Mouse (Mus musculus): ENCODE measurements around the gene Acpp.

The Acpp gene

DNA sequence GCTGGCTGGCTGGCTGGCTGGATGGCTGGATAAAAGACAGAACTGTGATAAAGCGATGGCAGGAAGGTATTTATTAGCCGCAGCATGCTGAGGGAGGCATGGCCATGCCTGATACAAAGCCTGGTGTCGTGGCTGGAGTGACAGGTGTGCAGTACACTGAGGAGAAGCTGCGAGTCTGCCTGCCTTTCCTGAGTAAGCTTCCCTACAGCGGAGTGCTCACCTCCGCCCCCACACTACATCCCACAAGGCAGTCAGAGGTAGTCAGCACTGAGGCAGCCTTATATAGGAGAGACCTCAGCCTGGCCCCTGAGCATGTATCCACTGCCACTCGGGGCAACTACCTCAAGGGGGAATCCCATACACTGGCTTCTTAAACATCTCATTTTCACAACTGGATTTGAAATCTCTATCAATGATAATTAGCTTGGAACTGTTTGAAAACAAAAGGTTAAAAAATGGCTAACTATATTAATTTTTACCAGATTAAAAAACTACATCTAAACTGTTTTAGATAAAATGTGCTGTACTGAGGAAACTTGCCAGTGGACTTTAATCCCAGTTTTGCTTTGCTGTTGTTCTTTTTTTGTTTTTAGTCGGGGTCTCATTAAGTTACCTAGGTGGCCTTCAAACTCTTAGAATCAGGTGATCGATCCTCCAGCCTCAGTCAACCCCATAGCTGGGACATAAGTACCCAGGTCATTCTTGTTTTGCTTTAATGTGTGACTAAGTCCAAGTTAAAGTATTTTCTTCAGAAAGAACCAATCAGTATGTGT is 83.0 kb downstream of the Acpp start:
- DNase-seq (ENCODE audit: extremely low read depth, low read depth, low spot score) = no peak

DNA sequence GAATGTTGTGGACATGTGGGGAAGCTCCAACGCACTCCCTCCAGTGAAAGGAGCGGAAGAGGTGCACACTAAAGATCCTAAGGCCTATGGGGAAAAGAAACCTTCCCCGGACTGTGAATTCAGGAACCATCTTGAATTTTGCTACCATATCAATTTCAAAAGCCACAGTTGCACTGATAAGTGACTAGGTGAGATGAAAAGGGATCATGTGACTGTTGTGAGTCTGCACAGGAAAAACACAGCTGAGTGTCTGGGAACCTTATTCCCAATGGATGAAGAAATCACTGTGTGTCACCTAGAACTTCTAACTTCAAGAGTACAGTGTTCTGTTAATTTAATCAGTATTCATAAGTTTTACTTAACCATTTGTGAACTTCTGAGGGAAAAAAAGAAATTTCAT is 84.9 kb downstream of the Acpp start:
- no peak for DNase-seq (ENCODE audit: extremely low read depth, low read depth, low spot score)

DNA sequence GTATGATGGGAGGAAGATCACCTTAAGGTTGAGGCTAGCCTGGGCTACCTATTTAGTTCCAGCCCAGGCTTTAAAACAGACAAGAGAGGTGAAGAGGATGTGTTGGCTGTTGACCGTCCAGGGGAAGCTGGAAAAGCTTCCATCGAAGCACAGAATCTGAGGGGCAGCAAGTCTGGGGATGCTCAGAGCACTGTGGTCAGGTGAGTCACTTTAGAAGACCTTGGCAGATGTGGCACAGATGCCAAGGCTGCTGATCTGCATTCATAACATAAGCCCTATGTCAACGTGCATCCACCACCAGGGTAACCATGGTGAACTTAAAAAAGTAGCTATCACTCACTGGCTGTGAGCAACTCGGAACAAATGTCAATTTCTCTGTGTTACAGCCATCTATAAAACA is 85.9 kb downstream of the Acpp start:
- no peak for DNase-seq (ENCODE audit: extremely low read depth, low read depth, low spot score)

DNA sequence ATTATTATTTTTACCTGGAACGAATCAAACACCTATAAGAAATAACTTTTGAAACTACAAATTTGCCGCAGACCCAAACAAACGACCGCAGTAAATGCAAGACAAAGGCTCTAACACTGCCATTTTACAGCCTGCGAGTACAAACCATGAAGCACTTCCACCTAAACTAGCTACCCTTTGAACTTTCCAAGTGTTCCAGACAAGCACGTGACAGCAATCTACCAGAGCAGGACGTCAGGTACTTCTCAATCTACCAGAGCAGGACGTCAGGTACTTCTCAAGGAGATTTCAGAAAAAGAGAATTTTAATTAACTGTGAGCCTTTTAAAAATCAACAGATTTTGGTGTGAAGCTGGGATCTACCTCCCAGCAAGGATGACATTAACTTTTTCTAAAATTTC is 86.4 kb downstream of the Acpp start:
- DNase-seq (ENCODE audit: extremely low read depth, low read depth, low spot score) = no peak

DNA sequence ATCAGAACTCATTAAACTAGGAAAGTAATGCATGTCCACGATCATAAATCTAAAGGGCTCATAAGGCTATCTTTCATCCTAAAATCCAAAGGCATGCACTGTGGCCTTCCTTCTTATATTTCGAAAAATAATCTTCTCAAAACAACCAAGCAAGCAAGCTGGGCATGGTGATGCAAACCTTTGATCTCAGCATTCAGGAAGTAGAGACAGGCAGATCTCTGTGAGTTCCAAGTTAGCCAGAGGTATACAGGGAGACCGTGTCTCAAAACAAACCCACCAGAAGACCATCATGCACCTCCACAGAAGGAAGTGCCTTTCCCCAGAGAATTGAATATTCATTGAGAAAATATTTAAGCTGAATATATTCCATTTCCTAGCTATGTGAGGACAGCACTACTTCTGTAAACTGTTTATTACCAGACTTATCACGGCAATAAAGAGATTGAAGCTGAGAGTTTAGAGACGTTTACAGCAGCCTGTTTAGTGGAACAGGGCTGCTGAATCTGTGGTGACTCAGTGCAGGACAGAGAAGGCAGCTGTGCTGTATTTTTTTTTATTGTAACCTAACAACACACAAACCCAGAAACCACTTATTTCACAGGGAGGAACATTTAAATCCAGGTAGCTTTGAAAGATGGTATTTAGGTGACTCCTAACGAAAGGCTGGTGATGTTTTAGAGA is 90.1 kb downstream of the Acpp start:
- DNase-seq (ENCODE audit: extremely low read depth, low read depth, low spot score) = no peak

DNA sequence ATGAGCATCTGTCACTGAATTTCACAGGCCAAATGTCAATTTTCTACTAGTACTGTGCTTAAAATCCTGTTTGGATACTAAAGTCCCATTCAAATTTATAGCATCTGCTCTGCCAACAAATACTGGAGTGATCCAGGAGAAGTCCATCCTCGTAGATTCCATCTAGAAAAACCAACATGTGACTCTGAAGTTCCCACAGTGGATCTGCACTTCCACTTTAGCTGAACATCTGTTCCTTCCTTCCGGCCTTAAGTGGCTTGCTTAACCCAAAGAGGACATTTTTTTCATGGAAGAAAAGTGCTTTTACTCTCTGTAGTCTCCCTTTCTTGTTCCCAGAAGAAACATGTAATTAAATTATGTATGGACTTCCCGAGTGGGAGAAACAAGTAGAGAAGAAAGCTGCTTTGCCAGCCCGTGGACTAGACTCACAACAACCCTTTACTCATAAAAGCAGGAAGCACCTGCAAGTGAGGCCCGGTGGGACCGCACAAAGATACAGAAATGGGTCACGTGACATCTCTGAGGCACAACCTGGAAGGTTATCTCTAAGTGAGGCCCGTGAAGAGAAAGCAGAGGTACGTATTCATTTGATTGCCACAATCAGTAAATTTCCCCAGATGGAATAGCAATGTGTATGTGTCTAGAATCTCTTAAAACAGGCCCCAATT is 93.6 kb downstream of the Acpp start:
- DNase-seq (ENCODE audit: extremely low read depth, low read depth, low spot score) = no peak

DNA sequence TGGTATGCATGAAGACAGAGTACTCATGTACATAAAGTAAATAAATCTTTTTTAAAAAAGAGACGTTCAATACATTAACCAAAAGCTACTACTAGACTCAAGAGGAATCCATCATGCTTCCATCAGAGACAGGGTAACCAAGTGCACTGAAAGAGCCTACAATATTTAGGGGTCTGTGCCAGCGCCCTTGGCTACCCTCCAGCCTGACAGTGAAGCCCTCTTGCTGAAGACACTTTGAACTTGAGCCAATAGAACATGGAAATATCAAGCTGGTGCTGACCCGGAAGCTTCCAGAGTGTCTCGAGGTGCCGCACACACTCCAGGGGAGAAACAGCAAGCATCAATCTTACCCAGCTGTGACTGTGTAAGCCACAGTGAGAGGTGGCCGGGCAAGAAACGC is 97.4 kb downstream of the Acpp start:
- no peak for DNase-seq (ENCODE audit: extremely low read depth, low read depth, low spot score)

DNA sequence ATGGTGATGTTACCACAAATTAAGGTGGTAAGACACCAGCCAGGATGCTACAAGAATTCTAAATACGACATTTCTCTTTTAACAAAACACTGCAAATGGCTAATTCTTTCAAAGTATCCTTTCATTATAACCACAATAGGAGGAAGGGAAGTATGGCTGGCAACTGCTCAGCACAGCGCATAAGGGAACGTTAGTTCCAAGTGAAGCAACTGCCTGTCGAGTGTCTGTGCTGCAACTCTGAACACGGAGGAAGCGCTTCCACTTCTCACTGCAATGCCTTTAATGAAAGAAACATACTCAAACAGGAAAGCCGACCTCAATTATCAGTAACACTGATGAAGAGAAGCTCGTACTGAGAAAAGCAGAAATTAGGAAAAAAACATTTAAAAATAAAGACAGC is 98.5 kb downstream of the Acpp start:
- no peak for DNase-seq (ENCODE audit: extremely low read depth, low read depth, low spot score)

Data from fat pad, adult 2 months (tissue).